Mouse (Mus musculus) hindbrain, embryonic 14.5 days (tissue): ENCODE measurements around the gene Tbc1d16. TPM values are rescaled to one million over a fixed set of nuclear protein-coding genes. Genes with fewer than 3 reads are reported as not detected.

Source experiments
- ATAC-seq: fragments of 200-750 bp; cut with Nextera tagmentation; 2 replicates; pipeline ENCODE4 v1.8.0; 2017; ENCODE audit warnings: moderate number of reproducible peaks, mild to moderate bottlenecking, moderate TSS enrichment, moderate library complexity; ENCODE audit not compliant: low FRiP score
- DNase-seq: peaks from one replicate; pipeline ENCODE4 v3.0.0-alpha.2; 2015; ENCODE audit warnings: low spot score
- H3K27ac ChIP-seq: fragments of 300-500 bp; sonication (generic); 2 replicates; pipeline ENCODE4 v1.5.1; 2014; ENCODE audit warnings: mild to moderate bottlenecking, moderate library complexity
- H3K27me3 ChIP-seq: fragments of 300-500 bp; sonication (generic); 2 replicates; pipeline ENCODE4 v1.6.1; 2014; ENCODE audit warnings: mild to moderate bottlenecking, low read length, mixed read lengths; ENCODE audit not compliant: control insufficient read depth, insufficient read depth
- H3K36me3 ChIP-seq: fragments of 300-500 bp; sonication (generic); replicated peaks from 2 replicates; pipeline ENCODE4 v1.6.1; 2014; ENCODE audit not compliant: control insufficient read depth, insufficient read depth
- H3K4me1 ChIP-seq: fragments of 300-500 bp; sonication (generic); replicated peaks from 2 replicates; pipeline ENCODE4 v1.6.1; 2014; ENCODE audit warnings: antibody characterized with exemption, low read length, mixed read lengths; ENCODE audit not compliant: control insufficient read depth, insufficient read depth
- H3K4me2 ChIP-seq: fragments of 300-500 bp; sonication (generic); replicated peaks from 2 replicates; pipeline ENCODE4 v1.6.1; 2014; ENCODE audit warnings: mild to moderate bottlenecking, moderate library complexity
- H3K4me3 ChIP-seq: fragments of 300-500 bp; sonication (generic); replicated peaks from 2 replicates; pipeline ENCODE4 v1.5.1; 2014; ENCODE audit warnings: mild to moderate bottlenecking, low read length
- H3K9ac ChIP-seq: fragments of 300-500 bp; sonication (generic); 2 replicates; pipeline ENCODE4 v1.6.1; 2014
- H3K9me3 ChIP-seq: fragments of 300-500 bp; sonication (generic); 2 replicates; pipeline ENCODE4 v1.6.1; 2016; ENCODE audit warnings: low read length; ENCODE audit not compliant: control insufficient read depth
- WGBS: fragments of 180-500 bp; shearing (Covaris S2); extraction: QIAGEN DNeasy Blood & Tissue Kit; methylation state at CpG from one replicate; pipeline ENCODE4 v1.1.7; 2014; 5-methylcytosine and 5-hydroxymethylcytosine counted together
- polyA plus RNA-seq: library from polyadenylated mRNA; unstranded; fragments of >200 nt; fragmentation: Nextera tagmentation; extraction: Ambion mirVana; gene quantifications from 2 replicates; pipeline ENCODE4 v1.2.1, GENCODE M21; 2014

Gene Tbc1d16
- polyA plus RNA-seq, 1 experiment from 2014 or later: 41.2 TPM

DNA sequence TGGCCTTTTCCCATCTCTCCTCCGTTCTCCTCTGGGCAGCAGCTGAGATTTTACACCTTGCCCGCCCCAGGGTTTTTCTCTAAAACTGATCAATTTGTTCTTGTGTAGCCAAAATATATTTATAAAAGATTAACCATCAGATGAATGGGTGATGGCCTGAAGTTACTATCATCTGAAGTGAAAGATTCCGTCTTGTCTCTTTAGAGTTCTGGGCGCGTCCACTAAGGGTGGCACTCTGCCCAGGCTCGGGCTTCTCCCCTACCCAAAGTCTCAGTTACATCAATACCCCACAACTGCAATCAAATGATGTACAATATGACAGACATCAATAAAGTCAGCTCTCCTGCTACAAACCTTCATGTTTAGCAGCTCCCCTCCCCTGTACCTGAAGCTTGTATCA lies 3.4 kb downstream of the Tbc1d16 start:
- WGBS: 90% methylated on average over 6 of the region's 6 CpGs
- Histone ChIP-seq H3K27ac (no peak overlapping the region), H3K27me3 (no peaks in the 10 kb centered on the region), H3K4me3 (no peak overlapping the region), H3K4me1 (peaks cover 75% of the 10 kb centered on the region), H3K4me2 (no peak overlapping the region), H3K9ac (peak overlapping the region; percentile 3; the same call in 1 of the 2 replicates), H3K9me3 (no peaks in the 10 kb centered on the region), H3K36me3 (no peaks in the 10 kb centered on the region)
- ATAC-seq (no peak), DNase-seq (no peak)

DNA sequence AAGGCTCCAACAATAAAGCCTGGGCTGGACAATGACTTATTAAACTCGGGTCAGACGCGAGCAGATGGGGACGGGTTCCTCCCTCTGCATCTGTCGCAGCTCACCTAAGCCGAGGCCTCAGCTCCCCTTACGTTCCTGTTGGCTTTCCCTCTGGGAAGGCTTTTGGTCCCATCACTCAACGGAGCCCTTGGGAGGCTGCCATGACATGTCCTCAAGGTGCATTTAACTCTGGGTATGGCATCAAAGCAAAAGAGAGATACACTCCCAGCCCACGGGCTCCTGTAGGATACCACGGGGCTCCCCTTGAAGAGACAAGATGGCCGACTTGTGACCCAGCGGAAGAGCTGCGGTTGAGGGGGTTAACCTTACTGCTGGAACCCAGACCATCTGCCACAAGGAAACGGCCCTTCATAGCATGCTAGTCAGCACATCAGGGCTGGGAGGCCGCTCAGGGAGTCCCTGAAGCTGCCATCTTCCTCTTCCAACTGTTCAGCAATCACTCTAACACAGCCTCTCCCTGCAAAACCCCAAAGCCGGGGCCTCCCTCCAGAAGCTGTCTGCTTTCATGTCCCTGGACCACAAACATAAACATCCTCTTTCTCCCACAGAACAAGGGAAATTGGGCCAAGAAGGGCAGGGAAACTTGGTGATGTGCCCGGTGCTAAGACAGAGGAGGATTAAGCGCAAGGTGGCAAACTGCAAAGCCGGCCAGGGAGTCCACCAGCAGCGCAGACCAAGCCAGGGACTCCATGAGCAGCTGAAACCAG lies 5.0 kb downstream of the Tbc1d16 start:
- H3K9me3 ChIP-seq: no peaks in the 10 kb centered on the region
- WGBS: 70% methylated on average over 20 of the region's 20 CpGs
- H3K36me3 ChIP-seq: no peaks in the 10 kb centered on the region
- no peaks in the 10 kb centered on the region for H3K27me3 ChIP-seq
- DNase-seq (no peak), ATAC-seq (no peak)
- H3K4me2 ChIP-seq: no peak overlapping the region
- peaks cover 73% of the 10 kb centered on the region for H3K4me1 ChIP-seq
- H3K9ac ChIP-seq: no peak overlapping the region
- H3K27ac ChIP-seq: peak overlapping the region; percentile 29
- H3K4me3 ChIP-seq: no peak overlapping the region

DNA sequence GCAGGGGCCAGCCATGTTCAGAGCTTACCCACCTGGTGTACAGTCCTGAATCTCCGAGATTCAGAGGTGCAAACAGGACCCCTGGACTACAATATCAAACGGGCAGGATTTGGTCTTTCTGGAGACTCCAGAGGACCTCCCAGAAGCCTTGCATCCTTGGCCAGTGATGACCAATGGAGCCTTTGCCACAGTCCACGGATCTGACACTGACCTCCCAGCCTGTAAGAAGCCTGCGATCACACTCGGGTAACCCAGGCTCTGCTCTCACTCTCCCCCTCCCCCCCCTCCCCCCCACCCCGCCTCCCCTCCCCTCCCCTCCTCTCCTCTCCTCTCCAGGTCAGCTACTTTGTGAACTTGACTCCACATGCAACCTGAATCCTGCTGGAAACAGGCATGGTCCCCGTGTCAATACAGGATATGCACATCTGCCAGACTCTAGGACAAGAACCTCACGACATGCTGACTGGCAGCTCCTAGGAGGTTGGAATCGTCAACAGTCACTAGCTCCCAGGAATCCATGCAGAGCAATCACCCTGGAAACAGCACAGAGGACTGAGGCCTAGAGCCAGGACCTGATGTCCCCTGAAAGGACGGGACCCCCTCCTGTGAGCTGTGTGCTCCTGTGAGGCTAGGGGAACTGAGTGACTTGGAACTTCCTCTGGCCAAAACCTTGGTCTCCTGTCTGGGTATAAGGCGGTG lies 6.3 kb downstream of the Tbc1d16 start:
- no peak overlapping the region for H3K27ac ChIP-seq
- H3K4me1 ChIP-seq: peaks cover 71% of the 10 kb centered on the region
- WGBS: 31% methylated on average over 10 of the region's 11 CpGs
- H3K9ac ChIP-seq: no peak overlapping the region
- no peak for DNase-seq
- no peaks in the 10 kb centered on the region for H3K36me3 ChIP-seq
- ATAC-seq: no peak
- H3K4me3 ChIP-seq: no peak overlapping the region
- H3K27me3 ChIP-seq: no peaks in the 10 kb centered on the region
- H3K9me3 ChIP-seq: no peaks in the 10 kb centered on the region
- H3K4me2 ChIP-seq: no peak overlapping the region

DNA sequence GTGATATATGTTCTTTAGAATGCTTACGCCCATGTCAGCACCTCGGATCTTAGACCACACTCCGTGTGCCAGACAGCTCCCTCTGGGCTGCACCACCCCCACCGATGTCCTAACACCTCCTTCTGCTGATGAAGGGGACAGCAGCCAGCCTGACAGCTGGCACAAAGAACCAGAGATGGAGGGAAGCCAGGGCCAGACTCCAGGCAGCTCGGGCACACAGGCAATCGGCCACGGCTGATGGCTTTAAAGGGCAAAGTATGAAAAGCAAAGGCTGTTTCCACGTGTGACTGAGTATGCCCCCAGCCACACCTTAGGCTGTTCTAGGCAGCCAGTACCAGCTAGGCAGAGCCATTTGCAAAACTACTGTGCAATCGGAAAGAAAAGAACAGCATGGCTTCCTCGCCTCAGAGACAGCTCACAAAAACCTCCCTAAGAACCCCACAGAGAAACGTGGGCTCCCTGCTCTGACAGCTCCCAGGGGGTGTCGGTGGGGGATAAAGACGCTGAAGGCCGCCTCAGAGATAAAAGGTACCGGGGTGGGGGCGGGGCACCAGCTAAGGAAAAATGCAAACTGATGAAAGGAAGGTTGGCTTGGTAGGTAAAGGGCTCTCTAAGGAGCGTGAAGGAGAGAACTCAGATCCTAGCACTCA lies 8.4 kb downstream of the Tbc1d16 start:
- WGBS: 7% methylated on average over 17 of the region's 17 CpGs
- Histone ChIP-seq H3K36me3 (no peaks in the 10 kb centered on the region), H3K4me2 (peak overlapping the region; percentile 41), H3K9ac (peak overlapping the region; percentile 44), H3K9me3 (no peaks in the 10 kb centered on the region), H3K4me3 (no peak overlapping the region), H3K27me3 (no peaks in the 10 kb centered on the region), H3K4me1 (peaks cover 73% of the 10 kb centered on the region), H3K27ac (peak overlapping the region; percentile 73)
- no peak; the same call in 1 of the 2 replicates for ATAC-seq
- peak; percentile 66 for DNase-seq

DNA sequence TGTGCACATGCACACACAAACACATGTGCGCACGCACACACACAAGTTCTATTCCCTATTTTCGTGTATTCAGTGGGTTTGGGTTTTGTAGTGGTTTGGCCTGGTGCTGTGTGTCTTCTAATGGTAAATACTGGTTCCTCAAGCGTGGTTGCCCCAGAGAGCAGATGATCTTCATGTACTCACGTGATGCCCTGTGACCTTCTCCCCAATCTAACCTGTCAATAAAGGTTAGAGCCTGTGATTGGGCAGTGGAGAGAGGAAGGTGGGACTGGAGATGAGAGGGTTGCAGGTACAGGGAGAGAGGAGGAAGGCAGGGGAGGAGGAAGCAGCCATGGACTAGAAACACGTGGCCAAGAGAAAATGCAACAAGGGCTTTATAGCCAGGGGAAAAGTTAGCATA lies 10.4 kb downstream of the Tbc1d16 start:
- ATAC-seq (no peak), DNase-seq (no peak)
- Histone ChIP-seq H3K4me2 (no peak overlapping the region), H3K9me3 (no peaks in the 10 kb centered on the region), H3K4me1 (peaks cover 65% of the 10 kb centered on the region), H3K27ac (no peak overlapping the region), H3K9ac (no peak overlapping the region), H3K4me3 (no peak overlapping the region), H3K36me3 (no peaks in the 10 kb centered on the region), H3K27me3 (no peaks in the 10 kb centered on the region)
- WGBS: 94% methylated on average over 6 of the region's 6 CpGs

DNA sequence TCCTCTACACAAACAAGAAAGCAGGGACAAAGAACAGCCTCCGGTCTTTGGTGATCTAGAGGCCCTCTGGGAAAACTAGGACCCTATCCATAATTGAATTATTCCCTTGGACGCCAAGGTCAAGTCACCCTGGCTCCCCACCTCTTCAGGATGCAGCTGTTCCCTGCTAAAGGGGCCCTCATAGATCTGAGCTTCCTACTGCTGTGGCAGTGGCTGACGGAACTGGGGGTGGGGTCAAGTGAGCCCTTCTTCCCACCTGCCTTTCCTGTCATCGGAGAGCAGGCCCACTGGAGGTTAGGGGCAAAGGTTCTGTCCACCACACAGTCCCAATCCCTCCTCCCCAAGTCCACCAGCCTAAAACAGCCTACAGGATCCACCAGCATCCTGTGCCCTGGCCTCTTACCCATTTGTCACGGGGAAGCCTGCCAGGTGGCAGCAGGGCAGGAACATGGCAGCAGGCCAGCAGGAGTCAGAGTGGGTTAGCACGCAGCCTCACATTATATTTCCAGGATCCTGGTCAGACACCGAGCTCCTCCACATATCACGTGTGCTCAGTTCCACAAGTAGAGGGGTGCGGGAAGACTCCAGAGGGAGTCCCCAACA lies 12.3 kb downstream of the Tbc1d16 start:
- 23% methylated on average over 9 of the region's 9 CpGs for WGBS
- no peaks in the 10 kb centered on the region for H3K36me3 ChIP-seq
- no peaks in the 10 kb centered on the region for H3K9me3 ChIP-seq
- peaks cover 51% of the 10 kb centered on the region for H3K4me1 ChIP-seq
- no peak overlapping the region for H3K4me3 ChIP-seq
- H3K27ac ChIP-seq: peak overlapping the region; percentile 92
- H3K9ac ChIP-seq: peak overlapping the region; percentile 51
- peak overlapping the region; percentile 42 for H3K4me2 ChIP-seq
- no peak for ATAC-seq
- no peaks in the 10 kb centered on the region for H3K27me3 ChIP-seq
- DNase-seq: no peak

DNA sequence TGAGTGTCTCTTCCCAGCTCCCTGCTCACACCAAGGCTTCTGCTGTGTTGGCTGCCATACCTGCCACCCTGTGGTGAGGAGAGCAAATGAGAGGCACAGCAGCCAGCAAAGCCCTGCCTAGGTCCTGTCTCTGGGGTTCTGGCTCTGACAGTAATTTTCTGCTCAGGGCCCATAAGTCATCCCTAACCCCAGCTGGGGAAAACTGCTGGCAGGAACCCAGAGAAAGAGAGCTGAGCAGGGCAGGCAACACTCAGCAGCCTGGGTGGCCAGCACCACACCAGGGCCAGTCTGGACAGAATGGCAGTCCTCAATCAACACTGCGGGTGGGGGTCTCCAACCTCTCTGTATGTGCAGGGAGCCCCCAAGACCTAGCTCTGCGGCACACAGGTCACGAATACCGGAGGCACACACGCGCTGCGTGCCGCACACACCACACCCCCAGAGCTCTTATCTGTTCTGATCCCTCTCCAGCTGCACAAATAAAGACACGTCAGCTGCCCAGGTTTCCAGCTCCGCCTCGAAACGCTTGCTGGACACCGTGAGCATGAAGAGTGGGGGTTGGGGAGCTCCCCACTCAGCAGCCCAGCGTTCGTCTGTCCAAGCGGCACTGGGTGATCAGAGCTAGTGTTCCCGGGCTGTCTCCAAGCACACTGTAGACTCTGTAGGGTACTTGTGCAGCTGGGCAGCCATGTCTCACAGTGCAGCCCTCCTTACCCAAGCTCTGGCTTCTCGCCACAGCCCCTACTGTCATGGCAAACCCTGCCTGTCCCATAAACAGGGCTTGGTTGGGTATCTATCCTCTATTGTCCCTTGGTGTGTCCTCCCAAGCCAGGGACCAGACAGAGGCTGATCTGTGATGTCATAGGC lies 13.0 kb downstream of the Tbc1d16 start:
- H3K27ac ChIP-seq: peak overlapping the region; percentile 92
- no peaks in the 10 kb centered on the region for H3K36me3 ChIP-seq
- 0 out of 2 replicates have a peak overlapping the region, but pooled peaks have one; percentile 9 for H3K4me3 ChIP-seq
- peaks cover 49% of the 10 kb centered on the region for H3K4me1 ChIP-seq
- peak; percentile 67 for ATAC-seq
- no peaks in the 10 kb centered on the region for H3K27me3 ChIP-seq
- DNase-seq: peak; percentile 65
- peak overlapping the region; percentile 42 for H3K4me2 ChIP-seq
- 4% methylated on average over 18 of the region's 18 CpGs for WGBS
- H3K9ac ChIP-seq: peak overlapping the region; percentile 51
- H3K9me3 ChIP-seq: no peaks in the 10 kb centered on the region

DNA sequence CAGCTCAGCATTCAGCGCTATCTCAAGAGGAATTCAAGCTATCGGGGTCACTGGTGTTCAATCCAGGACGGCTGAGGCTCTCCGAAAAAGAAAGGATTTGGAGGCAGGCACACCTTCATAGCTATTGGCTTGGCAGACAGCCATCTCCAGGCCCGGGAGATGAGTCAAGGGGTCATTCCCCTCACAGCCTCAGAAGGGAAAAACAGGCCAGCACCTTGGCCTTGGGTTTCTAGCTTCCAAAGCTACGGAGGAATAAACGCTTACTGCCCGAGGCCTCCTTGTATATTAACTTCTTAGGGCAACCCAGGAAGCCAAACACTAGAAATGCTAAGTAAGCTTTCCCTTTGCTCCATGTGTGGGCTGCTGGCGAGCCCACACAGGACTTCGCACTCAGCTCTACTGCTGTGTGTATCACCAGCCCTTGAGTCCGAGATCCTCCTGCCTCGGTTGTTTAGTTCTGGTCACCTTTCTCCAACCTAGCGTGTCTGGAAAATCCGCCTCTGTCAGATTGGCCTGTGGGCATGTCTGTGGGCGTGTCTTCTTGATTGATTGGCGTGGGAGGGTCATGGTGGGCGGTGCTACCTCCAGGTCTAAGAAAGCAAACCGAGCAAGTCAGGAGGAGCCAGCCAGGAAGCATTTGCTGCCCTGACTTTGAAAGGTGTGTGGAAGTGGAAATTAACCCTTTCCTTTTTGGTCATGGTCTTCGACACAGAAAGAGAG lies 15.0 kb downstream of the Tbc1d16 start:
- Histone ChIP-seq H3K27ac (no peak overlapping the region), H3K9me3 (no peaks in the 10 kb centered on the region), H3K27me3 (no peaks in the 10 kb centered on the region), H3K4me2 (no peak overlapping the region), H3K4me1 (peaks cover 39% of the 10 kb centered on the region), H3K9ac (no peak overlapping the region), H3K36me3 (peaks cover 8% of the 10 kb centered on the region; the same call in 1 of the 2 replicates), H3K4me3 (no peak overlapping the region)
- ATAC-seq (no peak), DNase-seq (no peak)
- 59% methylated on average over 19 of the region's 19 CpGs for WGBS
